Mouse (Mus musculus) myocyte (in vitro differentiated cells): Measurements from ENCODE around the gene Has3.

Source experiments
- E2F4 ChIP-seq: IDR thresholded peaks from one replicate; pipeline ENCODE4 v1.6.1; 2011; ENCODE audit warnings: mild to moderate bottlenecking, control low read depth, moderate library complexity; ENCODE audit not compliant: insufficient read depth
- MYOD1 ChIP-seq, 3 experiments: IDR thresholded peaks; one replicate each; pipeline ENCODE4 v1.6.1; 2011; ENCODE audit warnings: control low read depth in 2 of 3, low read depth in 2 of 3, mild to moderate bottlenecking in 2 of 3, moderate library complexity in 1 of 3; ENCODE audit not compliant: insufficient read length in 2 of 3, control insufficient read depth in 1 of 3
- MYOG ChIP-seq, 3 experiments: IDR thresholded peaks; one replicate each; pipeline ENCODE4 v1.6.1; 2011; ENCODE audit warnings: control low read depth in 2 of 3, low read depth in 2 of 3, mild to moderate bottlenecking in 2 of 3; ENCODE audit not compliant: insufficient read length in 2 of 3, control insufficient read depth in 1 of 3, insufficient read depth in 1 of 3
- POLR2A ChIP-seq: IDR thresholded peaks from one replicate; pipeline ENCODE4 v1.6.1; 2011; ENCODE audit warnings: low read depth, mild to moderate bottlenecking, control low read depth, moderate library complexity; ENCODE audit not compliant: insufficient read length
- TCF3 ChIP-seq: IDR thresholded peaks from one replicate; pipeline ENCODE4 v1.6.1; 2011; ENCODE audit warnings: low read depth, control low read depth; ENCODE audit not compliant: insufficient read length

DNA sequence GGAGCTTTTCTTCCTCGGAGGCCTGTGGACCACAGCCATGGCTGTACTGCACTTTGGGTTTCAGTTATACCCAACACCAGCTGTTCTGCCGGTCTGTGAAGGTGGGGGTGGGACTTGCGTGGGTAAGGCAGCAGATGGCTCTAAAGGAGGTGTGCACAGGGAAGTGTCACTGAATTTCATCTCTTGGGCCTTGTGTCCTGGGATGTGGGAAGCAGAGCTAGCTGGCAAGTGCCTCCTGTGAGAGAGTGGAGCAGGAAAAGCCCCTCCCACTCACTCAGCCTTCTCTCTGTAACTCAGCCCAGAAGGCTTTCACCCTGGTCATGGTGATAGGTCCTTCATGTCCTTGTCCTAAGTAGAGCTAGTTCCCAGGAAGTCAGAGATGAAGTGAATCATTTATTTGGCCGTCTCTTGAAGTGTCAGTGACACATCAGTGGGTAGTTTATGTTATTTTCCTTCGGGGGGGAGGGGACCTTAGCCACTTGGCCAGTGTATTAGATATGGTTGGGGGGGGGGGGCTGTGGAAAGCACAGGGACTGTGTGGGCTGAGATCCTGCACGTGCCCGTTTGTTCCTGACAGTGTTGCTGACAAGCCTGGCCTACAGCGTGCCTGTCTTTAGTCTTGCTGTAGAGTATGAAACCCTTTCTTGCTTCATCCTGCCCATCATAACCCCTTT lies 49.8 kb downstream of the Has3 start:
- TF ChIP-seq POLR2A (no peak), MYOG (IDR thresholded peaks at IDR 0.05; ENCODE audit: control insufficient read depth in 1 of 3, insufficient read depth in 1 of 3, insufficient read length in 2 of 3, low read depth in 2 of 3) (peak in 1 of 3 experiments; percentile 14), E2F4 (no peak), MYOD1 (IDR thresholded peaks at IDR 0.05; ENCODE audit: control insufficient read depth in 1 of 3, insufficient read length in 2 of 3, low read depth in 2 of 3) (peak in 1 of 3 experiments; percentile 12), TCF3 (no peak)
